Mouse (Mus musculus) heart, adult 2 months (tissue): ENCODE results near the gene Irgm1. TPM values are rescaled to one million over a fixed set of nuclear protein-coding genes. Genes with fewer than 3 reads are reported as not detected.

Source experiments
- DNase-seq, 2 experiments: peaks; one replicate each; pipeline ENCODE4 v3.0.0; 2021
- H3K27ac ChIP-seq: fragments of 200-600 bp; 2 replicates; pipeline ENCODE4 v1.8.1; 2022
- H3K27me3 ChIP-seq: fragments of 200-500 bp; 2 replicates; pipeline ENCODE4 v1.6.1; 2012; ENCODE audit warnings: mild to moderate bottlenecking, low read length, inconsistent platforms, mixed read lengths; ENCODE audit not compliant: control insufficient read depth, insufficient read depth
- H3K36me3 ChIP-seq: fragments of 200-500 bp; 2 replicates; pipeline ENCODE4 v1.6.1; 2012; ENCODE audit warnings: low read length, inconsistent platforms; ENCODE audit not compliant: control insufficient read depth, insufficient read depth
- H3K4me1 ChIP-seq: fragments of 200-500 bp; 2 replicates; pipeline ENCODE4 v1.6.1; 2011; ENCODE audit warnings: low read length; ENCODE audit not compliant: control insufficient read depth, insufficient read depth
- H3K4me3 ChIP-seq: fragments of 200-600 bp; 2 replicates; pipeline ENCODE4 v1.8.1; 2022
- H3K79me2 ChIP-seq: fragments of 200-500 bp; replicated peaks from 2 replicates; pipeline ENCODE4 v1.6.1; 2012; ENCODE audit warnings: mild to moderate bottlenecking, inconsistent platforms, low read length, moderate library complexity, mixed read lengths; ENCODE audit not compliant: control insufficient read depth, insufficient read depth
- H3K9ac ChIP-seq: fragments of 200-500 bp; 2 replicates; pipeline ENCODE4 v1.6.1; 2012; ENCODE audit warnings: low read depth, mild to moderate bottlenecking, control low read depth, inconsistent platforms, low read length, mixed read lengths
- CTCF ChIP-seq: fragments of 200-600 bp; IDR thresholded peaks from 2 replicates; pipeline ENCODE4 v1.8.1; 2022; ENCODE audit warnings: antibody characterized with exemption, mild to moderate bottlenecking, moderate library complexity
- EP300 ChIP-seq: fragments of 200-500 bp; IDR thresholded peaks from 2 replicates; pipeline ENCODE4 v1.6.1; 2011; ENCODE audit warnings: low read depth, low read length, control low read depth; ENCODE audit not compliant: insufficient read depth
- POLR2A ChIP-seq: fragments of 200-500 bp; IDR thresholded peaks from 2 replicates; pipeline ENCODE4 v1.6.1; 2011; ENCODE audit warnings: mild to moderate bottlenecking, low read depth, low read length, control low read depth; ENCODE audit not compliant: insufficient read depth
- WGBS: fragments of 180-500 bp; shearing (Covaris S2); methylation state at CpG from one replicate; pipeline ENCODE4 v1.1.7; 2018; 5-methylcytosine and 5-hydroxymethylcytosine counted together
- intact Hi-C: fragments of 180-260 bp; cut with DNase I; formaldehyde crosslinking; loops from one replicate; pipeline ENCODE4 v1.15.1; 2025
- polyA plus RNA-seq: library from polyadenylated mRNA; depleted of rRNA; stranded (reverse); fragments of >200 nt; gene quantifications from 2 replicates; pipeline ENCODE4 v1.2.3, GENCODE M21; 2012
- total RNA-seq, 2 experiments: library from RNA; stranded (reverse); gene quantifications; 2 replicates each; pipeline ENCODE4 v1.2.3; 2021

Gene Irgm1
- total and polyA plus RNA-seq, 3 experiments: 9.9 to 13.5 (median 10.0) TPM

GRCm38 (mm10) chr11:48843202-48843601 is 28.3 kb downstream of the Irgm1 start:
- DNase-seq: no peak
- WGBS: 79% methylated on average over 11 of the region's 11 CpGs
- H3K36me3 ChIP-seq: no peaks in the 10 kb centered on the region
- no peak overlapping the region for H3K9ac ChIP-seq
- intact Hi-C loops: no loop called here
- no peaks in the 10 kb centered on the region for H3K79me2 ChIP-seq
- TF ChIP-seq POLR2A (no peak), CTCF (no peak), EP300 (no peak)
- H3K27me3 ChIP-seq: no peaks in the 10 kb centered on the region
- no peak overlapping the region for H3K27ac ChIP-seq
- no peak overlapping the region for H3K4me3 ChIP-seq
- H3K4me1 ChIP-seq: peaks cover 3% of the 10 kb centered on the region

DNA sequence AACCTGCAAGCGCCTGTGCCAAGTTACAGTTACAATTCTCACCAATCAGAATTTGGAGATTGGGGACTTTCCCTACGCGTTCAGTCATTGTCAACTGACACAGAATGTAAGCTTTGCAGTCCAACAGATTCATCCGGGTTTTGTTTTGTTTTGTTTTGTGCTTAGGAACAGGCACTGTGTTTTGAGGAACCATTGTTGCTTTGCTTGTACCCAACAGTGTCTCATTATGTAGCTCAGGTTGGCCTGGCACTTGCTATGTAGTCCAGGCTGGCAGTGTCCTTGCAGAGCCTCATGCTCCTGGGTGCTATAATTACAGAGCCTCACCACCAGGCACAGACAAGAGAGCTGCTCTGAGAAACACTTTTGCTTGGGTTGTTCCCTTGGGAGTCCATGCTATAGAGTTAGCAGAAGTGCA is 29.1 kb downstream of the Irgm1 start:
- no peaks in the 10 kb centered on the region for H3K27me3 ChIP-seq
- 69% methylated on average over 4 of the region's 4 CpGs for WGBS
- intact Hi-C loops: no loop called here
- no peak overlapping the region for H3K9ac ChIP-seq
- H3K27ac ChIP-seq: no peak overlapping the region
- no peak for TF ChIP-seq CTCF
- TF ChIP-seq EP300: no peak
- no peak for TF ChIP-seq POLR2A
- H3K79me2 ChIP-seq: no peaks in the 10 kb centered on the region
- peaks cover 4% of the 10 kb centered on the region for H3K4me1 ChIP-seq
- H3K36me3 ChIP-seq: no peaks in the 10 kb centered on the region
- no peak for DNase-seq
- no peak overlapping the region for H3K4me3 ChIP-seq

- no peaks in the 10 kb centered on the region for H3K27me3 ChIP-seq
- no peak overlapping the region for H3K9ac ChIP-seq
- no peak overlapping the region for H3K27ac ChIP-seq
- no peak overlapping the region for H3K4me3 ChIP-seq
- no peaks in the 10 kb centered on the region for H3K79me2 ChIP-seq
- no peak for DNase-seq
- WGBS: 86% methylated on average over 5 of the region's 5 CpGs
- intact Hi-C loops: no loop called here
- peaks cover 4% of the 10 kb centered on the region for H3K4me1 ChIP-seq
- H3K36me3 ChIP-seq: no peaks in the 10 kb centered on the region
- TF ChIP-seq POLR2A: no peak
- no peak for TF ChIP-seq EP300
- TF ChIP-seq CTCF: no peak
Observed at GRCm38 (mm10) chr11:48841213-48841612, 30.3 kb downstream of the Irgm1 start.

- no peak for DNase-seq
- H3K4me1 ChIP-seq: peaks cover 4% of the 10 kb centered on the region
- no peak overlapping the region for H3K9ac ChIP-seq
- H3K4me3 ChIP-seq: no peak overlapping the region
- H3K79me2 ChIP-seq: no peaks in the 10 kb centered on the region
- intact Hi-C loops: no loop called here
- H3K36me3 ChIP-seq: no peaks in the 10 kb centered on the region
- TF ChIP-seq POLR2A: no peak
- no peak for TF ChIP-seq CTCF
- no peak for TF ChIP-seq EP300
- no peaks in the 10 kb centered on the region for H3K27me3 ChIP-seq
- H3K27ac ChIP-seq: no peak overlapping the region
Observed at GRCm38 (mm10) chr11:48840805-48841204, 30.7 kb downstream of the Irgm1 start.

- Histone ChIP-seq H3K27me3 (no peaks in the 10 kb centered on the region), H3K36me3 (no peaks in the 10 kb centered on the region), H3K79me2 (no peaks in the 10 kb centered on the region), H3K4me3 (no peak overlapping the region; the same call in 1 of the 2 replicates), H3K27ac (no peak overlapping the region), H3K4me1 (peaks cover 4% of the 10 kb centered on the region), H3K9ac (no peak overlapping the region)
- TF ChIP-seq CTCF (no peak), POLR2A (no peak), EP300 (no peak)
- intact Hi-C loops: no loop called here
- no peak for DNase-seq
- WGBS: 85% methylated on average over 10 of the region's 10 CpGs
Observed at GRCm38 (mm10) chr11:48838879-48839680, 32.4 kb downstream of the Irgm1 start.

DNA sequence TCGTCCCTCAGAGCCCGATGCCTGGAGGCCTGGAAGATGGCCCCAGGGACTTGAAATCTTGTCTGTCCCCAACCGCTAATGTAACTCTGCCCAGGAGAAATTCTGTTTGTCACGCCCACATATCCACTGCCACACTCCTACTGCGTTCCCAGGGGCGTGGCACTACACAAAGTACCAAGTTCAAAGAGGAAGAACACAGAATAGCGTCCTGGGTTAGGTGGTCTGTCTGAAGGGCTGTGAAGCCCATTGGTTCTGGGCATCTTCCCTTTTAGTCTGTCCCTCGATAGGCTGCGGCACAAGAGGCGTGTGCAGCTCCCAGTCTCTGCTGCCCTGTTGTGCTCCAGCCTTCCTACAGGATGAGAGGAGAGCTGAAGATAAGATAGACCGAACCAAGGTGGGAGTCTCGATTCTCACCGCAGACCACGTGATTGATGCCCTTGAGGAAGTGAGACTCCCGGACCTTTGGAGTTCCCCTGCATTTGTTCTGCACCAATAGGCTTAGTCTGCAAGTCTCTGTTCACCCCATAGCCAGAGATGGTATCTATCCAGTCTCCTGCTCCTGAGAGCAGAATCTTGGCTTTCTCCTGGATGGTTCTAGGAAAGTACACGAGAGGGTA is 33.2 kb downstream of the Irgm1 start:
- 0 out of 2 replicates have a peak, but pooled peaks have one; percentile 36 for TF ChIP-seq POLR2A
- no peak for TF ChIP-seq CTCF
- peak overlapping the region; percentile 82 for H3K4me3 ChIP-seq
- peaks cover 4% of the 10 kb centered on the region for H3K4me1 ChIP-seq
- H3K36me3 ChIP-seq: no peaks in the 10 kb centered on the region
- H3K27me3 ChIP-seq: no peaks in the 10 kb centered on the region
- peak overlapping the region; percentile 87 for H3K27ac ChIP-seq
- peak in 1 of 2 experiments; percentile 50 for DNase-seq
- no peaks in the 10 kb centered on the region for H3K79me2 ChIP-seq
- peak overlapping the region; percentile 4 for H3K9ac ChIP-seq
- WGBS: under 1% methylated on average over 16 of the region's 16 CpGs
- intact Hi-C loops: no loop called here
